Mouse (Mus musculus): ENCODE data around the gene Olfr835. TPM values are rescaled to one million over a fixed set of nuclear protein-coding genes. Genes with fewer than 3 reads are reported as not detected.

Gene Olfr835
- not detected in 2 replicates for polyA plus RNA-seq (2012)

DNA sequence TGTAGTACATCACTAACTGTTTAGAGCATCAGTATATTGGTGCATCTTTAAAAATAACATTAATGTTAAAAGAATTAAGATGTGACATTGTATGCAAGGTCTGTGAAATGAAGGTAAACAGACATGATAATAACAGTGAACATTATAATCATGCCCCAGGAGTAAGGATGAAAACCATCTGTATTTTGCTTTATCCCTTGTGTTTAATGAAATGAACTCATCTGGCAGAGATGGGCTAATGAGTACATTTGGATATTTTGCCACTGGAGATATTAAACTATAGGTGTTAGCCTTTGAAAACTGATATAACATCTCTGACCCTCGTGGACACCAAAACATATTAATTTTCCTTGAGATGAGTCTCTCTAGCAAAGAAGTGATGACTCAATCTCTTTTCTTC lies at the start of gene Olfr835:
Olfr835 (plus strand) TSS at position 301 of the 400 bp plus-strand sequence.
- no peak for TF ChIP-seq GATA1 (IDR thresholded peaks at IDR 0.05; ENCODE audit: low read length)
- no peak for TF ChIP-seq TAL1 (IDR thresholded peaks at IDR 0.05; ENCODE audit: low read length)
- H3K4me3 ChIP-seq (replicated peaks) = no peak within 1 kb of the TSS
- no peaks in the 10 kb centered on the region for H3K4me1 ChIP-seq (ENCODE audit: control insufficient read depth)
- no peaks in the 10 kb centered on the region for H3K36me3 ChIP-seq (ENCODE audit: control insufficient read depth)
- peaks cover 6% of the 10 kb centered on the region for H3K9me3 ChIP-seq (ENCODE audit: control insufficient read depth, low read length)
- H3K27me3 ChIP-seq (ENCODE audit: control insufficient read depth) = no peaks in the 10 kb centered on the region

GRCm38 (mm10) chr9:18987690-18988089 lies 44.8 kb upstream of the Olfr835 start, which contains the start of gene Olfr834:
Olfr834 (plus strand) TSS chr9:18987990.
- H3K9me3 ChIP-seq (ENCODE audit: control insufficient read depth, low read length) = no peaks in the 10 kb centered on the region
- TF ChIP-seq TAL1 (IDR thresholded peaks at IDR 0.05; ENCODE audit: low read length) (no peak), GATA1 (IDR thresholded peaks at IDR 0.05; ENCODE audit: low read length) (no peak)
- H3K4me3 ChIP-seq (replicated peaks) = no peak within 1 kb of the TSS

DNA sequence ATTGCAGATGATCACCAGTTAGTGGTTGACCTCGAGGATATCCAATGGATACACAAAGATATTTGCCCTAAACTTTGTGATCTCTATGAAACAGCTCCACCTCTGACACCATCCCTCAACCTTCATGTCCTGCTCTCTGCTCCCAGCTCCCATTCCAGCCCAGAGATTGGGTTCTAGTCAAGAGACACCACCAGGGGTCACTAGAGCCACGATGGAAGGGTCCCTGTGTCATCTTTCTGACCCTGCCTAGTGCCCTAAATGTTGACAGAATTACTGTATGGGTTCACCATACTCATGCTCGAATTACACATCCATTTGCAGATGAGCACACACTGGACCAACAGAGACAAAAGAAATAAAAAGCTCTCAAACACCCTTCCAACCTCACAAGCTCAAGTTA lies 52.5 kb downstream of the Olfr835 start:
- Histone ChIP-seq H3K9me3 (ENCODE audit: control insufficient read depth, low read length) (no peaks in the 10 kb centered on the region; the same call in 1 of the 2 replicates), H3K36me3 (ENCODE audit: control insufficient read depth) (no peaks in the 10 kb centered on the region), H3K4me3 (replicated peaks) (no peak overlapping the region), H3K4me1 (ENCODE audit: control insufficient read depth) (no peaks in the 10 kb centered on the region), H3K27me3 (ENCODE audit: control insufficient read depth) (no peaks in the 10 kb centered on the region)
- no peak for TF ChIP-seq TAL1 (IDR thresholded peaks at IDR 0.05; ENCODE audit: low read length)

More at GRCm38 (mm10) chr9:18987690-18988089, 44.8 kb upstream of the Olfr835 start, which contains the start of gene Olfr834:
- Histone ChIP-seq H3K4me1 (ENCODE audit: control insufficient read depth) (no peaks in the 10 kb centered on the region), H3K36me3 (ENCODE audit: control insufficient read depth) (no peaks in the 10 kb centered on the region), H3K27me3 (ENCODE audit: control insufficient read depth) (no peaks in the 10 kb centered on the region)

Other genes with a start within 250 kb of the Olfr835 start
- gene Olfr828, start 213.2 kb upstream of the Olfr835 start, polyA plus RNA-seq (2012) = not detected in 2 replicates
- gene Olfr829, start 177.8 kb upstream of the Olfr835 start, polyA plus RNA-seq (2012) = 0.02 TPM in 1 of 2 replicates, not detected in the other
- gene Olfr830, start 158.0 kb upstream of the Olfr835 start, polyA plus RNA-seq (2012) = not detected in 2 replicates
- not detected in 2 replicates for gene Olfr832, start 95.6 kb upstream of the Olfr835 start, polyA plus RNA-seq (2012)
- gene Olfr834, start 44.7 kb upstream of the Olfr835 start, polyA plus RNA-seq (2012) = not detected in 2 replicates
- gene Olfr836, start 87.6 kb downstream of the Olfr835 start, polyA plus RNA-seq (2012) = 0.01 TPM in 1 of 2 replicates, not detected in the other
- gene Olfr837, start 103.6 kb downstream of the Olfr835 start, polyA plus RNA-seq (2012) = not detected in 2 replicates
- gene Olfr839-ps1, start 144.6 kb downstream of the Olfr835 start, polyA plus RNA-seq (2012) = not detected in 2 replicates
- not detected in 2 replicates for gene Olfr843, start 219.3 kb downstream of the Olfr835 start, polyA plus RNA-seq (2012)